In the genomic region with DNA sequence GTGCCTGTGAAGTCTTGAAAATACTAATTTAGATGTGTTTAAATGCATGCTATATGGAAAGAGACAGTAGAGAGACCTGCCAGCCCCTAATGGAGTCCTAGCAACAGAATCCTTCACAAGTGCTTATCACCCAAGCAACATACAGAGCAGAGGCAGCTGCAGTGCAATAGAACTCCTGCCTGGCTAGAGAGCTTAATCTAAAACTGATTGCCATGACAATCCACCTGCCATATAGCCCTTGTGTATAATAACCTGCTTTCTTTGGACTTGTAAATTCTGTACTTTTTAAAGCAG, we compare ENCODE assay signal across 8 mouse cellular contexts.
DNase-seq lines count a peak whose midpoint lies in the region; ATAC-seq and TF ChIP-seq lines count a peak whose summit lies in the region.

No protein-coding gene starts in this region.

- no peak for DNase-seq in lung, adult 2 months
- no peak for DNase-seq in lung, postnatal 10 days
- DNase-seq in embryonic facial prominence, embryonic 14.5 days (ENCODE audit: low spot score) = peak; percentile 54
- DNase-seq in layer of hippocampus, adult 18-20 months (ENCODE audit: low spot score in 2 of 2) = no peak
- DNase-seq in left cerebral cortex, postnatal 36 days (ENCODE audit: low spot score in 2 of 2) = no peak
- DNase-seq in thymus, postnatal 25 days = no peak

- no peak for TF ChIP-seq POLR2A in lung, adult 2 months (IDR thresholded peaks at IDR 0.05; ENCODE audit: borderline replicate concordance, extremely low read depth, low read depth, low read length)
- no peak for TF ChIP-seq POLR2A in olfactory bulb, adult 2 months (IDR thresholded peaks at IDR 0.05; ENCODE audit: insufficient read depth, low read depth, low read length)

- H3K27me3 ChIP-seq in embryonic facial prominence, embryonic 14.5 days (replicated peaks; ENCODE audit: control insufficient read depth, insufficient read depth, low read length) = no peaks in the 10 kb centered on the region
- no peaks in the 10 kb centered on the region for H3K27me3 ChIP-seq in limb, embryonic 12.5 days

- no peak for TF ChIP-seq CTCF in lung, adult 2 months (IDR thresholded peaks at IDR 0.05; ENCODE audit: insufficient read depth, low read length)
- no peak for TF ChIP-seq CTCF in olfactory bulb, adult 2 months (IDR thresholded peaks at IDR 0.05; ENCODE audit: insufficient read depth, low read depth, low read length)

- peak overlapping the region; percentile 79 for H3K4me2 ChIP-seq in embryonic facial prominence, embryonic 14.5 days (ENCODE audit: low read depth, low read length)
- peak overlapping the region; percentile 94 for H3K4me2 ChIP-seq in limb, embryonic 12.5 days

- H3K27ac ChIP-seq in embryonic facial prominence, embryonic 14.5 days (replicated peaks; ENCODE audit: low read depth, low read length) = 0 out of 2 replicates have a peak overlapping the region, but pooled peaks have one; percentile 74
- no peak overlapping the region for H3K27ac ChIP-seq in limb, embryonic 12.5 days
- H3K27ac ChIP-seq in olfactory bulb, adult 2 months (ENCODE audit: insufficient read depth, low read depth, low read length) = peak overlapping the region; percentile 70

- peak overlapping the region; percentile 77 for H3K4me3 ChIP-seq in lung, adult 2 months (replicated peaks; ENCODE audit: extremely low read depth, low read depth, low read length)
- H3K4me3 ChIP-seq in embryonic facial prominence, embryonic 14.5 days (ENCODE audit: low read depth, low read length) = peak overlapping the region; percentile 98
- H3K4me3 ChIP-seq in limb, embryonic 12.5 days (replicated peaks) = peak overlapping the region; percentile 91
- peak overlapping the region; percentile 92 for H3K4me3 ChIP-seq in olfactory bulb, adult 2 months (ENCODE audit: insufficient read depth, low read depth, low read length)

- H3K4me1 ChIP-seq in lung, adult 2 months (ENCODE audit: control insufficient read depth, insufficient read depth, low read length) = peaks cover 3% of the 10 kb centered on the region; the same call in 1 of the 2 replicates
- peaks cover 19% of the 10 kb centered on the region for H3K4me1 ChIP-seq in embryonic facial prominence, embryonic 14.5 days (ENCODE audit: control insufficient read depth, insufficient read depth, low read length)
- H3K4me1 ChIP-seq in limb, embryonic 12.5 days (replicated peaks) = peaks cover 15% of the 10 kb centered on the region
- H3K4me1 ChIP-seq in olfactory bulb, adult 2 months (ENCODE audit: control insufficient read depth, insufficient read depth, low read length) = no peaks in the 10 kb centered on the region

- H3K36me3 ChIP-seq in embryonic facial prominence, embryonic 14.5 days (ENCODE audit: control insufficient read depth, insufficient read depth, low read length) = no peaks in the 10 kb centered on the region
- no peaks in the 10 kb centered on the region for H3K36me3 ChIP-seq in limb, embryonic 12.5 days

- H3K9ac ChIP-seq in embryonic facial prominence, embryonic 14.5 days (ENCODE audit: low read depth, low read length) = peak overlapping the region; percentile 92
- H3K9ac ChIP-seq in limb, embryonic 12.5 days (replicated peaks) = peak overlapping the region; percentile 90; the same call in 1 of the 2 replicates

- H3K9me3 ChIP-seq in embryonic facial prominence, embryonic 14.5 days (ENCODE audit: control insufficient read depth, low read length) = no peaks in the 10 kb centered on the region
- H3K9me3 ChIP-seq in limb, embryonic 12.5 days = no peaks in the 10 kb centered on the region

- ATAC-seq in embryonic facial prominence, embryonic 14.5 days (ENCODE audit: low read depth) = peak; percentile 64
- ATAC-seq in limb, embryonic 12.5 days (ENCODE audit: insufficient number of reproducible peaks, insufficient read depth, low FRiP score, low TSS enrichment, low read depth) = peak; percentile 26; the same call in 1 of the 2 replicates

- intact Hi-C loops in left cerebral cortex, postnatal 36 days (cut with DNase I) = loop anchor here (2.0 to 5.0 kb wide), 2 partner anchors 66 to 72 kb away; a partner anchor contains a TSS
